Mouse (Mus musculus) embryonic facial prominence, embryonic 10.5 days (tissue): ENCODE data around the gene Fbxl5. TPM values are rescaled to one million over a fixed set of nuclear protein-coding genes. Genes with fewer than 3 reads are reported as not detected.

Experiments used
- DNase-seq: peaks from one replicate; pipeline ENCODE4 v3.0.0-alpha.2; 2017; ENCODE audit warnings: low spot score
- H3K27ac ChIP-seq: fragments of 300-500 bp; sonication (generic); replicated peaks from 2 replicates; pipeline ENCODE4 v1.5.1; 2016; ENCODE audit warnings: mild to moderate bottlenecking
- H3K27me3 ChIP-seq: fragments of 300-500 bp; sonication (generic); replicated peaks from 2 replicates; pipeline ENCODE4 v1.6.1; 2016; ENCODE audit warnings: low read depth, mild to moderate bottlenecking; ENCODE audit not compliant: poor library complexity, severe bottlenecking
- H3K36me3 ChIP-seq: fragments of 300-500 bp; sonication (generic); replicated peaks from 2 replicates; pipeline ENCODE4 v1.6.1; 2016; ENCODE audit warnings: mild to moderate bottlenecking, moderate library complexity
- H3K4me1 ChIP-seq: fragments of 300-500 bp; sonication (generic); 2 replicates; pipeline ENCODE4 v1.6.1; 2016
- H3K4me3 ChIP-seq: fragments of 300-500 bp; sonication (generic); 2 replicates; pipeline ENCODE4 v1.5.1; 2016; ENCODE audit warnings: mild to moderate bottlenecking, moderate library complexity
- H3K9me3 ChIP-seq: fragments of 300-500 bp; sonication (generic); 2 replicates; pipeline ENCODE4 v1.6.1; 2016; ENCODE audit warnings: mild to moderate bottlenecking
- WGBS: fragments of 180-500 bp; shearing (Covaris S2); methylation state at CpG from one replicate; pipeline ENCODE4 v1.1.7; 2016; 5-methylcytosine and 5-hydroxymethylcytosine counted together
- polyA plus RNA-seq: library from polyadenylated mRNA; unstranded; fragments of >200 nt; fragmentation: Nextera tagmentation; extraction: Ambion mirVana; gene quantifications from 2 replicates; pipeline ENCODE4 v1.2.1, GENCODE M21; 2016

Fbxl5 gene
- polyA plus RNA-seq, 1 experiment from 2014 or later: 52.3 TPM

GRCm38 (mm10) chr5:43799530-43799929 lies 21.9 kb downstream of the Fbxl5 start:
- 88% methylated on average over 5 of the region's 5 CpGs for WGBS
- DNase-seq: no peak
- no peaks in the 10 kb centered on the region for H3K9me3 ChIP-seq

GRCm38 (mm10) chr5:43792354-43792753 lies 29.1 kb downstream of the Fbxl5 start:
- WGBS: 75% methylated on average over 5 of the region's 5 CpGs
- no peaks in the 10 kb centered on the region for H3K9me3 ChIP-seq
- no peaks in the 10 kb centered on the region for H3K36me3 ChIP-seq
- H3K4me1 ChIP-seq: no peaks in the 10 kb centered on the region
- no peak overlapping the region for H3K27ac ChIP-seq
- DNase-seq: no peak
- H3K4me3 ChIP-seq: no peak overlapping the region
- no peaks in the 10 kb centered on the region for H3K27me3 ChIP-seq

More at GRCm38 (mm10) chr5:43799530-43799929, 21.9 kb downstream of the Fbxl5 start:
- Histone ChIP-seq H3K4me3 (no peak overlapping the region), H3K4me1 (peaks cover 8% of the 10 kb centered on the region; the same call in 1 of the 2 replicates), H3K27ac (no peak overlapping the region), H3K27me3 (no peaks in the 10 kb centered on the region), H3K36me3 (no peaks in the 10 kb centered on the region)

GRCm38 (mm10) chr5:43787976-43788752 lies 33.3 kb downstream of the Fbxl5 start:
- WGBS: 83% methylated on average over 9 of the region's 9 CpGs
- H3K27me3 ChIP-seq: no peaks in the 10 kb centered on the region
- H3K36me3 ChIP-seq: no peaks in the 10 kb centered on the region
- DNase-seq: no peak
- H3K27ac ChIP-seq: no peak overlapping the region
- no peaks in the 10 kb centered on the region for H3K9me3 ChIP-seq
- no peaks in the 10 kb centered on the region for H3K4me1 ChIP-seq
- H3K4me3 ChIP-seq: no peak overlapping the region

GRCm38 (mm10) chr5:43786607-43787006 lies 34.8 kb downstream of the Fbxl5 start:
- 91% methylated on average over 4 of the region's 4 CpGs for WGBS
- Histone ChIP-seq H3K4me3 (no peak overlapping the region), H3K27ac (no peak overlapping the region), H3K4me1 (peaks cover 7% of the 10 kb centered on the region), H3K27me3 (no peaks in the 10 kb centered on the region), H3K36me3 (no peaks in the 10 kb centered on the region), H3K9me3 (no peaks in the 10 kb centered on the region)
- DNase-seq: no peak

- H3K36me3 ChIP-seq: 0 out of 2 replicates have a peak, but pooled peaks cover 5% of the 10 kb centered on the region
- H3K4me1 ChIP-seq: peaks cover 15% of the 10 kb centered on the region
- H3K9me3 ChIP-seq: no peaks in the 10 kb centered on the region
- no peak for DNase-seq
- 83% methylated on average over 2 of the region's 2 CpGs for WGBS
- no peak overlapping the region for H3K4me3 ChIP-seq
- H3K27ac ChIP-seq: no peak overlapping the region
- no peaks in the 10 kb centered on the region for H3K27me3 ChIP-seq
Measured at GRCm38 (mm10) chr5:43783996-43784395, 37.4 kb downstream of the Fbxl5 start.

GRCm38 (mm10) chr5:43781977-43782930 lies 39.2 kb downstream of the Fbxl5 start:
- no peaks in the 10 kb centered on the region for H3K9me3 ChIP-seq
- 5% methylated on average over 81 of the region's 82 CpGs for WGBS
- peak; percentile 86 for DNase-seq

GRCm38 (mm10) chr5:43781423-43781976 lies 39.9 kb downstream of the Fbxl5 start:
- peak overlapping the region; percentile 98 for H3K27ac ChIP-seq
- WGBS: under 1% methylated on average over 61 of the region's 61 CpGs
- no peaks in the 10 kb centered on the region for H3K9me3 ChIP-seq
- no peaks in the 10 kb centered on the region for H3K27me3 ChIP-seq
- peak overlapping the region; percentile 90 for H3K4me3 ChIP-seq
- DNase-seq: no peak
- H3K4me1 ChIP-seq: peaks cover 15% of the 10 kb centered on the region
- peaks cover 11% of the 10 kb centered on the region; the same call in 1 of the 2 replicates for H3K36me3 ChIP-seq

More at GRCm38 (mm10) chr5:43781977-43782930, 39.2 kb downstream of the Fbxl5 start:
- Histone ChIP-seq H3K27me3 (no peaks in the 10 kb centered on the region), H3K27ac (peak overlapping the region; percentile 98), H3K4me1 (peaks cover 15% of the 10 kb centered on the region), H3K36me3 (peaks cover 11% of the 10 kb centered on the region; the same call in 1 of the 2 replicates), H3K4me3 (peak overlapping the region; percentile 90)

- H3K27me3 ChIP-seq: no peaks in the 10 kb centered on the region
- no peaks in the 10 kb centered on the region for H3K9me3 ChIP-seq
- no peak for DNase-seq
- WGBS: 95% methylated on average over 3 of the region's 3 CpGs
- H3K36me3 ChIP-seq: peaks cover 11% of the 10 kb centered on the region; the same call in 1 of the 2 replicates
- H3K4me3 ChIP-seq: no peak overlapping the region
- no peak overlapping the region for H3K27ac ChIP-seq
- H3K4me1 ChIP-seq: peaks cover 15% of the 10 kb centered on the region
Measured at GRCm38 (mm10) chr5:43778583-43778982, 42.9 kb downstream of the Fbxl5 start.

GRCm38 (mm10) chr5:43776993-43777392 lies 44.4 kb downstream of the Fbxl5 start:
- Histone ChIP-seq H3K4me3 (no peak overlapping the region), H3K36me3 (peaks cover 16% of the 10 kb centered on the region; the same call in 1 of the 2 replicates), H3K9me3 (no peaks in the 10 kb centered on the region), H3K27me3 (no peaks in the 10 kb centered on the region), H3K27ac (no peak overlapping the region), H3K4me1 (peaks cover 8% of the 10 kb centered on the region)
- no peak for DNase-seq
- WGBS: 63% methylated on average over 1 of the region's 1 CpGs

- H3K27ac ChIP-seq: no peak overlapping the region
- peaks cover 8% of the 10 kb centered on the region for H3K4me1 ChIP-seq
- no peak overlapping the region for H3K4me3 ChIP-seq
- no peaks in the 10 kb centered on the region for H3K27me3 ChIP-seq
- H3K36me3 ChIP-seq: peaks cover 17% of the 10 kb centered on the region; the same call in 1 of the 2 replicates
- no peaks in the 10 kb centered on the region for H3K9me3 ChIP-seq
- DNase-seq: no peak
Measured at GRCm38 (mm10) chr5:43776407-43776806, 45.0 kb downstream of the Fbxl5 start.

GRCm38 (mm10) chr5:43771555-43771954 lies 49.9 kb downstream of the Fbxl5 start:
- H3K9me3 ChIP-seq: no peaks in the 10 kb centered on the region
- DNase-seq: no peak
- H3K27me3 ChIP-seq: no peaks in the 10 kb centered on the region
- no peak overlapping the region for H3K4me3 ChIP-seq
- no peaks in the 10 kb centered on the region for H3K4me1 ChIP-seq
- peaks cover 47% of the 10 kb centered on the region for H3K36me3 ChIP-seq
- no peak overlapping the region for H3K27ac ChIP-seq
- WGBS: 93% methylated on average over 3 of the region's 3 CpGs

- no peak overlapping the region for H3K4me3 ChIP-seq
- peaks cover 55% of the 10 kb centered on the region for H3K36me3 ChIP-seq
- no peaks in the 10 kb centered on the region for H3K9me3 ChIP-seq
- no peak for DNase-seq
- no peaks in the 10 kb centered on the region for H3K4me1 ChIP-seq
- WGBS: 89% methylated on average over 3 of the region's 3 CpGs
- H3K27ac ChIP-seq: no peak overlapping the region
- no peaks in the 10 kb centered on the region for H3K27me3 ChIP-seq
Measured at GRCm38 (mm10) chr5:43770618-43771354, 50.7 kb downstream of the Fbxl5 start.
